Mouse (Mus musculus) embryonic fibroblast, embryonic 13.5 days (primary cell): ENCODE data around the gene Mcl1.

Experiments used
- CTCF ChIP-seq: IDR thresholded peaks from 2 replicates; pipeline ENCODE4 v1.5.1; 2011; ENCODE audit warnings: mild to moderate bottlenecking, control low read depth, low read length, moderate library complexity, borderline replicate concordance; ENCODE audit not compliant: insufficient read depth
- POLR2A ChIP-seq: IDR thresholded peaks from 2 replicates; pipeline ENCODE4 v1.6.1; 2011; ENCODE audit warnings: low read depth, mild to moderate bottlenecking, control low read depth, low read length, moderate library complexity

DNA sequence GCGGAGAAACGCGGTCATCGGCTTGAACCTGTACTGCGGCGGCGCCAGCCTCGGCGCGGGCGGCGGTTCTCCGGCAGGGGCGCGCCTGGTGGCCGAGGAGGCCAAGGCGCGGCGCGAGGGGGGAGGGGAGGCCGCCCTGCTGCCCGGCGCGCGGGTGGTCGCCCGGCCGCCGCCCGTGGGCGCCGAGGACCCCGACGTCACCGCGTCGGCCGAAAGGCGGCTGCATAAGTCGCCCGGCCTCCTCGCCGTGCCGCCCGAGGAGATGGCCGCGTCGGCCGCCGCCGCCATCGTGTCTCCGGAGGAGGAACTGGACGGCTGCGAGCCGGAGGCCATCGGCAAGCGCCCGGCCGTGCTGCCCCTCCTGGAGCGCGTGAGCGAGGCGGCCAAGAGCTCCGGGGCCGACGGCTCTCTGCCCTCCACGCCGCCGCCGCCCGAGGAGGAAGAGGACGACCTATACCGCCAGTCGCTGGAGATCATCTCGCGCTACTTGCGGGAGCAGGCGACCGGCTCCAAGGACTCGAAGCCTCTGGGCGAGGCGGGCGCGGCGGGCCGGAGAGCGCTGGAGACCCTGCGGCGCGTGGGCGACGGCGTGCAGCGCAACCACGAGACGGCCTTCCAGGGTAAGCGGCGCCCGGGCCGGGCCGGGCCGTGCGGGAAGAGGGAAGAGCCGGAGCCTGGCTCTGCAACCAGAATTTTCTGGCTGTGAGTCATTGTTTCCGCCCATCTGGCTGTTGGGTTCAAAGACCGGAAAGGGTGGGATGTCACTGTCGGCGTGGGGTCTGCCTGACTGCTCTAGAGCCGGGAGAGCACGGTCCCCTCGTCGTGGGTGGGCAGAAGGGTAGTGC, 502 bp downstream of the Mcl1 start:
- TF ChIP-seq CTCF (no peak), POLR2A (peak; percentile 48; the same call in 1 of the 2 replicates)
